Mouse (Mus musculus) gonadal fat pad, adult 2 months (tissue): ENCODE measurements around the gene Gm15155. TPM values are rescaled to one million over a fixed set of nuclear protein-coding genes. Genes with fewer than 3 reads are reported as not detected.
"Not testable (repeated sequence)": the region's sequence is repeated elsewhere in the genome, so short reads cannot be mapped to it uniquely, and the experiment has no call there.

Experiments used
- DNase-seq: peaks from one replicate; pipeline ENCODE4 v3.0.0-alpha.2; 2012; ENCODE audit warnings: low read depth
- polyA plus RNA-seq: library from polyadenylated mRNA; depleted of rRNA; stranded (reverse); fragments of >200 nt; gene quantifications from 2 replicates; pipeline ENCODE4 v1.2.3, GENCODE M21; 2012; rRNA removed

Gm15155 gene
- polyA plus RNA-seq = not detected in 2 replicates

GRCm38 (mm10) chrX:155624341-155624841 lies at the start of gene Gm15155:
Gene Gm15155, plus strand, starts transcription at chrX:155624741.
- DNase-seq = no peak

GRCm38 (mm10) chrX:155579791-155580190 lies 44.8 kb upstream of the Gm15155 start:
- no peak for DNase-seq

GRCm38 (mm10) chrX:155584586-155584985 lies 40.0 kb upstream of the Gm15155 start:
- no peak for DNase-seq

- DNase-seq = no peak
Measured at GRCm38 (mm10) chrX:155591490-155591889, 33.1 kb upstream of the Gm15155 start.

GRCm38 (mm10) chrX:155592467-155592866 lies 32.1 kb upstream of the Gm15155 start:
- DNase-seq = no peak

- no peak for DNase-seq
Measured at GRCm38 (mm10) chrX:155594685-155595084, 29.9 kb upstream of the Gm15155 start.

GRCm38 (mm10) chrX:155596390-155596789 lies 28.2 kb upstream of the Gm15155 start:
- DNase-seq = no peak

GRCm38 (mm10) chrX:155601196-155601595 lies 23.3 kb upstream of the Gm15155 start:
- DNase-seq = no peak

GRCm38 (mm10) chrX:155622527-155622926 lies 2.0 kb upstream of the Gm15155 start:
- no peak for DNase-seq

GRCm38 (mm10) chrX:155622961-155623599 lies 1.5 kb upstream of the Gm15155 start:
- no peak for DNase-seq

- no peak for DNase-seq
Measured at GRCm38 (mm10) chrX:155623701-155624281, 750 bp upstream of the Gm15155 start, which contains the start of gene Ptchd1. Gene Ptchd1, minus strand, starts transcription at chrX:155623814.

GRCm38 (mm10) chrX:155624895-155625294 lies 354 bp downstream of the Gm15155 start:
- DNase-seq = no peak

GRCm38 (mm10) chrX:155625671-155626196 lies 1.2 kb downstream of the Gm15155 start:
- DNase-seq = no peak

- DNase-seq = no peak
Measured at GRCm38 (mm10) chrX:155643975-155644374, 19.4 kb downstream of the Gm15155 start.

GRCm38 (mm10) chrX:155645975-155646374 lies 21.4 kb downstream of the Gm15155 start:
- no peak for DNase-seq

GRCm38 (mm10) chrX:155657971-155658370 lies 33.4 kb downstream of the Gm15155 start:
- DNase-seq = no peak

GRCm38 (mm10) chrX:155690440-155690839 lies 65.9 kb downstream of the Gm15155 start:
- DNase-seq = not testable (repeated sequence)

- DNase-seq = no peak
Measured at GRCm38 (mm10) chrX:155724157-155724556, 99.6 kb downstream of the Gm15155 start.

GRCm38 (mm10) chrX:155728387-155728786 lies 103.8 kb downstream of the Gm15155 start:
- DNase-seq = no peak

- DNase-seq = no peak
Measured at GRCm38 (mm10) chrX:155888118-155888517, 263.6 kb downstream of the Gm15155 start.

- no peak for DNase-seq
Measured at GRCm38 (mm10) chrX:155900040-155900439, 275.5 kb downstream of the Gm15155 start.

GRCm38 (mm10) chrX:155901742-155902141 lies 277.2 kb downstream of the Gm15155 start:
- no peak for DNase-seq

- no peak for DNase-seq
Measured at GRCm38 (mm10) chrX:155903108-155903507, 278.6 kb downstream of the Gm15155 start.
